Mouse (Mus musculus) MEL (cell line): ENCODE measurements around the gene Zfp612. TPM values are rescaled to one million over a fixed set of nuclear protein-coding genes. Genes with fewer than 3 reads are reported as not detected.

Source experiments
- DNase-seq: peaks from one replicate; pipeline ENCODE4 v3.0.0; 2011; ENCODE audit warnings: low read depth, low spot score
- H3K27ac ChIP-seq: 2 replicates; pipeline ENCODE4 v1.5.1; 2012; ENCODE audit warnings: low read depth, mild to moderate bottlenecking, control low read depth, low read length, moderate library complexity; ENCODE audit not compliant: control insufficient read depth
- H3K27me3 ChIP-seq, 2 experiments: fragments of 150-350 bp in 1 of 2; sonication (generic) in 1 of 2; 2 replicates each; pipeline ENCODE4 v1.6.1; 2012; ENCODE audit warnings: low read length in 2 of 2, mild to moderate bottlenecking in 2 of 2, improper control_type of control experiment in 1 of 2, moderate library complexity in 1 of 2; ENCODE audit not compliant: insufficient read depth in 2 of 2, control insufficient read depth in 1 of 2
- H3K36me3 ChIP-seq, 2 experiments: 2 replicates each; pipeline ENCODE4 v1.6.1; 2012 to 2014; ENCODE audit warnings: low read length in 2 of 2, improper control_type of control experiment in 1 of 2, inconsistent platforms in 1 of 2, mild to moderate bottlenecking in 1 of 2; ENCODE audit not compliant: insufficient read depth in 2 of 2, control insufficient read depth in 1 of 2
- H3K4me1 ChIP-seq, 2 experiments: fragments of 150-350 bp in 1 of 2; sonication (generic) in 1 of 2; 2 replicates each; pipeline ENCODE4 v1.6.1; 2012; ENCODE audit warnings: low read length in 2 of 2, improper control_type of control experiment in 1 of 2, mild to moderate bottlenecking in 1 of 2; ENCODE audit not compliant: insufficient read depth in 2 of 2, control insufficient read depth in 1 of 2
- H3K4me3 ChIP-seq, 2 experiments: fragments of 150-350 bp in 1 of 2; sonication (generic) in 1 of 2; 2 replicates each; pipeline ENCODE4 v1.5.1; 2012; ENCODE audit warnings: low read depth in 2 of 2, low read length in 2 of 2, mild to moderate bottlenecking in 2 of 2, moderate library complexity in 2 of 2, control low read depth in 1 of 2, improper control_type of control experiment in 1 of 2; ENCODE audit not compliant: control insufficient read depth in 1 of 2, insufficient read depth in 1 of 2
- H3K79me2 ChIP-seq: 2 replicates; pipeline ENCODE4 v1.6.1; 2012; ENCODE audit warnings: mild to moderate bottlenecking, low read length, moderate library complexity; ENCODE audit not compliant: control insufficient read depth, poor library complexity, insufficient read depth
- H3K9ac ChIP-seq: 2 replicates; pipeline ENCODE4 v1.6.1; 2012; ENCODE audit warnings: low read depth, mild to moderate bottlenecking, control low read depth, low read length, moderate library complexity; ENCODE audit not compliant: control insufficient read depth, poor library complexity, severe bottlenecking
- H3K9me3 ChIP-seq: fragments of 150-350 bp; sonication (generic); replicated peaks from 2 replicates; pipeline ENCODE4 v1.6.1; 2012; ENCODE audit warnings: mild to moderate bottlenecking, low read length, improper control_type of control experiment, moderate library complexity; ENCODE audit not compliant: insufficient read depth
- CHD1 ChIP-seq: IDR thresholded peaks from 2 replicates; pipeline ENCODE4 v1.6.1; 2012; ENCODE audit warnings: low read depth, mild to moderate bottlenecking, inconsistent platforms, low read length, improper control_type of control experiment
- CHD2 ChIP-seq: IDR thresholded peaks from 2 replicates; pipeline ENCODE4 v1.6.1; 2011; ENCODE audit warnings: low read length, improper control_type of control experiment
- E2F4 ChIP-seq: IDR thresholded peaks from 2 replicates; pipeline ENCODE4 v1.6.1; 2011; ENCODE audit warnings: low read depth, low read length, improper control_type of control experiment, borderline replicate concordance
- EP300 ChIP-seq, 2 experiments: IDR thresholded peaks; 2 replicates each; pipeline ENCODE4 v1.6.1; 2011; ENCODE audit warnings: improper control_type of control experiment in 2 of 2, low read length in 2 of 2, low read depth in 1 of 2, mild to moderate bottlenecking in 1 of 2
- GABPA ChIP-seq: IDR thresholded peaks from 2 replicates; pipeline ENCODE4 v1.6.1; 2012; ENCODE audit warnings: low read depth, mild to moderate bottlenecking, inconsistent platforms, low read length, improper control_type of control experiment, moderate library complexity
- JUND ChIP-seq: IDR thresholded peaks from 2 replicates; pipeline ENCODE4 v1.6.1; 2011; ENCODE audit warnings: low read depth, mild to moderate bottlenecking, improper control_type of control experiment, low read length
- KAT2A ChIP-seq: conservative IDR thresholded peaks from 2 replicates; pipeline ENCODE4 v1.6.1; 2012; ENCODE audit warnings: low read depth, low read length, improper control_type of control experiment, inconsistent platforms
- MAFK ChIP-seq: IDR thresholded peaks from 2 replicates; pipeline ENCODE4 v1.6.1; 2011; ENCODE audit warnings: low read depth, mild to moderate bottlenecking, low read length, improper control_type of control experiment, borderline replicate concordance
- MAX ChIP-seq: IDR thresholded peaks from 2 replicates; pipeline ENCODE4 v1.6.1; 2011; ENCODE audit warnings: low read length, improper control_type of control experiment
- MAZ ChIP-seq: IDR thresholded peaks from 2 replicates; pipeline ENCODE4 v1.6.1; 2012; ENCODE audit warnings: low read depth, mild to moderate bottlenecking, inconsistent platforms, low read length, improper control_type of control experiment
- MYC ChIP-seq: IDR thresholded peaks from 2 replicates; pipeline ENCODE4 v1.6.1; 2011; ENCODE audit warnings: low read depth, mild to moderate bottlenecking, low read length, improper control_type of control experiment, moderate library complexity
- NELFE ChIP-seq: IDR thresholded peaks from 2 replicates; pipeline ENCODE4 v1.6.1; 2011; ENCODE audit warnings: low read depth, low read length, improper control_type of control experiment
- NRF1 ChIP-seq: IDR thresholded peaks from 2 replicates; pipeline ENCODE4 v1.6.1; 2014; ENCODE audit warnings: low read depth, mild to moderate bottlenecking, inconsistent platforms, low read length, improper control_type of control experiment, moderate library complexity; ENCODE audit not compliant: poor library complexity, insufficient read depth, severe bottlenecking
- POLR2AphosphoS2 ChIP-seq: IDR thresholded peaks from 2 replicates; pipeline ENCODE4 v1.6.1; 2011; ENCODE audit warnings: low read length, improper control_type of control experiment
- RAD21 ChIP-seq: IDR thresholded peaks from 2 replicates; pipeline ENCODE4 v1.6.1; 2011; ENCODE audit warnings: mild to moderate bottlenecking, low read depth, low read length, improper control_type of control experiment
- RCOR1 ChIP-seq: IDR thresholded peaks from 2 replicates; pipeline ENCODE4 v1.6.1; 2012; ENCODE audit warnings: low read depth, mild to moderate bottlenecking, inconsistent platforms, low read length, improper control_type of control experiment
- TAL1 ChIP-seq: IDR thresholded peaks from 2 replicates; pipeline ENCODE4 v1.6.1; 2012; ENCODE audit warnings: mild to moderate bottlenecking, inconsistent platforms, low read length, moderate library complexity, mixed read lengths
- TBP ChIP-seq: IDR thresholded peaks from 2 replicates; pipeline ENCODE4 v1.8.0; 2011; ENCODE audit warnings: low read depth, low read length, improper control_type of control experiment
- TCF12 ChIP-seq: IDR thresholded peaks from 2 replicates; pipeline ENCODE4 v1.6.1; 2014; ENCODE audit warnings: low read depth, mild to moderate bottlenecking, inconsistent platforms, low read length, improper control_type of control experiment, moderate library complexity
- ZKSCAN1 ChIP-seq: IDR thresholded peaks from 2 replicates; pipeline ENCODE4 v1.6.1; 2012; ENCODE audit warnings: low read depth, mild to moderate bottlenecking, inconsistent platforms, low read length, improper control_type of control experiment, moderate library complexity
- polyA plus RNA-seq, 2 experiments: library from polyadenylated mRNA; stranded (reverse) in 1 of 2; unstranded in 1 of 2; fragments of >175 nt in 1 of 2; fragments of >200 nt in 1 of 2; gene quantifications; 2 replicates each; pipeline versions ENCODE4 v1.2.1 to v1.2.4; 2012; ENCODE audit warnings: low replicate concordance in 2 of 2, low read depth in 1 of 2; ENCODE audit not compliant: insufficient read length in 2 of 2, insufficient read depth in 1 of 2, missing spikeins in 1 of 2
- total RNA-seq: library from RNA; depleted of rRNA; stranded (reverse); fragments of 300-350 nt; gene quantifications from 2 replicates; pipeline ENCODE4 v1.2.3, GENCODE M21; 2012

The Zfp612 gene
- total and polyA plus RNA-seq, 3 experiments: not detected

DNA sequence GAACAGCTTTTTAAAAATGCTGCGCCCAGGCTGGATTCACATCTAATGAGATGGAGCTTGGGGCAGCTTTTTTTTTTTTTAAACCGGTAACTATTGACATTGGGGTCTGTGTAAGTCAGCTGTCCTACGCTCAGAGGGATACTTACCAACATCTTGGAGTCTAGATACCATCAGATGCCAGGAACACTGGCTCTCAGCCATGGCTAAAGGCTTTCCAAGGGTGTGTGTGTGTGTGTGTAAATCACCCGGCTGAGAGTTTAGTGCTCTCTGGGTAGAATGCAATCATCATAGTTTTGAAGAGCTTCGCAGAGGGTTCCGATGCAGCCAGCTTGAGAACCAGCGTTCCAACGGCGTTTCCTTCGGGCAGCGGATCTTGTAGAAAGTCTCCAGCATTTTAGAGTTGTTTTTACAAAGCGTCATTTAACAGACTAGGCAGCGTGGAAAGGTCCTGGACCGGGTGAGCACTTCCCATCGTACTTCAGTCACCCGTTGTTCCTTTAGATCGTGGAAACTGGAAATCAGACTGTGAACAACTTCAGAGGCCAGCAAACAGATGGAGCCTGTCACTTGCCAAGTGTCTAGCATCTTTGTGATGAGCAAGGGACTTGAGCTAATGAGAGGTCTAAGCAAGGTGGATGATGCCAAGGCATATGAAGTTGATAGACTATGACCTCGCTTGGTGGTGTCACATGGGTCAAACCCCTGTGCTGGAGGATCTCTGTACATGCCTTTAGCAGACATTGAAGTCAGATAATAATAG, 14.8 kb upstream of the Zfp612 start:
- DNase-seq: no peak
- H3K36me3 ChIP-seq: no peaks in the 10 kb centered on the region
- H3K79me2 ChIP-seq: no peaks in the 10 kb centered on the region
- H3K27me3 ChIP-seq: no peaks in the 10 kb centered on the region
- no peak for TF ChIP-seq E2F4
- no peaks in the 10 kb centered on the region for H3K9me3 ChIP-seq
- no peaks in the 10 kb centered on the region for H3K4me1 ChIP-seq
- no peak overlapping the region for H3K9ac ChIP-seq
- no peak overlapping the region for H3K27ac ChIP-seq
- no peak overlapping the region for H3K4me3 ChIP-seq

DNA sequence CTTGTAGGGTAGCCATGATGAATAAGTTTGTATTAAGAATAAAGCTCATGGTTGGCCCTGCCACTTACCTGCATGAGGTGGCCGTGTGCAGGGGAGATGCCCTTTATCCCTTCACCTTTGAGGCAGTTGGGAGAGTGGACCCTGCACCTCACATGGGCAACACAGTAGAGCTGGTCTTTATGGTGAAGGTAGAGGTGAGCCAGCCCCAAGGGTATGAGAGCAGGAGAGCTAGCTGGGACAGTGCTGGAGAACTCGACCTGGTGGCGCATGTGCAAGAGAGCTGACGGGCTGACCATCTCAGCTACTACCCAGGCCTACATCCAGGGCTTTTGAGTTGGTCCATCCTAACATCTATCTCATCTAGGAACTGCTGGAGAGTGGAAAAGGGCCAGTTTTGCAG, 13.9 kb upstream of the Zfp612 start:
- Histone ChIP-seq H3K27me3 (no peaks in the 10 kb centered on the region), H3K79me2 (no peaks in the 10 kb centered on the region), H3K4me3 (no peak overlapping the region), H3K4me1 (no peaks in the 10 kb centered on the region), H3K9me3 (no peaks in the 10 kb centered on the region), H3K36me3 (no peaks in the 10 kb centered on the region), H3K9ac (no peak overlapping the region), H3K27ac (no peak overlapping the region)
- TF ChIP-seq TBP: no peak
- TF ChIP-seq EP300 (IDR thresholded peaks at IDR 0.05; ENCODE audit: low read depth in 1 of 2, low read length in 2 of 2): no peak
- no peak for TF ChIP-seq MYC
- TF ChIP-seq NELFE: no peak
- no peak for TF ChIP-seq MAZ
- TF ChIP-seq RAD21: no peak
- TF ChIP-seq RCOR1: no peak
- TF ChIP-seq KAT2A: no peak
- no peak for TF ChIP-seq NRF1
- no peak for TF ChIP-seq MAX
- no peak for TF ChIP-seq CHD2
- TF ChIP-seq CHD1: no peak
- no peak for TF ChIP-seq TAL1
- TF ChIP-seq POLR2AphosphoS2: no peak
- no peak for TF ChIP-seq GABPA
- TF ChIP-seq MAFK: no peak
- TF ChIP-seq E2F4: no peak
- TF ChIP-seq TCF12: no peak
- TF ChIP-seq JUND: no peak
- no peak for TF ChIP-seq ZKSCAN1
- DNase-seq: no peak
